Mouse (Mus musculus): ENCODE measurements at regions not wholly inside any gene's neighbourhood (a gene's known extent, or its start where the extent isn't known, plus 50 kb on each side); places are given as distances from the start of the nearest gene placed in this dataset.

- Histone ChIP-seq H3K4me1 (ENCODE audit: control insufficient read depth, insufficient read depth, low read length) (peaks cover 5% of the 10 kb centered on the region; the same call in 1 of the 2 replicates), H3K36me3 (ENCODE audit: control insufficient read depth, insufficient read depth, low read length) (no peaks in the 10 kb centered on the region), H3K27me3 (ENCODE audit: control insufficient read depth, insufficient read depth, low read length) (no peaks in the 10 kb centered on the region), H3K9ac (ENCODE audit: low read length) (no peak overlapping the region), H3K4me2 (ENCODE audit: low read depth, severe bottlenecking) (peak overlapping the region; percentile 29; the same call in 1 of the 2 replicates), H3K27ac (replicated peaks; ENCODE audit: low read depth, low read length) (no peak overlapping the region), H3K9me3 (ENCODE audit: control insufficient read depth, low read length) (no peaks in the 10 kb centered on the region), H3K4me3 (ENCODE audit: low read depth, low read length) (no peak overlapping the region)
- 15% methylated on average over 11 of the region's 11 CpGs for WGBS
- DNase-seq (ENCODE audit: low spot score) (peak; percentile 70), ATAC-seq (ENCODE audit: insufficient number of reproducible peaks, low FRiP score, low TSS enrichment, low read depth) (peak; percentile 44; the same call in 1 of the 2 replicates)
Measured at GRCm38 (mm10) chr5:102373972-102374755, 107.0 kb upstream of the Arhgap24 start.

GRCm38 (mm10) chr5:102375339-102375738, 105.9 kb upstream of the Arhgap24 start:
- Histone ChIP-seq H3K4me1 (ENCODE audit: control insufficient read depth, insufficient read depth, low read length) (peaks cover 5% of the 10 kb centered on the region; the same call in 1 of the 2 replicates), H3K27me3 (ENCODE audit: control insufficient read depth, insufficient read depth, low read length) (no peaks in the 10 kb centered on the region), H3K27ac (replicated peaks; ENCODE audit: low read depth, low read length) (no peak overlapping the region), H3K36me3 (ENCODE audit: control insufficient read depth, insufficient read depth, low read length) (no peaks in the 10 kb centered on the region), H3K4me2 (ENCODE audit: low read depth, severe bottlenecking) (no peak overlapping the region), H3K9me3 (ENCODE audit: control insufficient read depth, low read length) (no peaks in the 10 kb centered on the region), H3K4me3 (ENCODE audit: low read depth, low read length) (no peak overlapping the region), H3K9ac (ENCODE audit: low read length) (no peak overlapping the region)
- ATAC-seq (ENCODE audit: insufficient number of reproducible peaks, low FRiP score, low TSS enrichment, low read depth): no peak
- WGBS: 80% methylated on average over 2 of the region's 2 CpGs
- DNase-seq (ENCODE audit: low spot score): no peak

GRCm38 (mm10) chr5:102393941-102394340, 87.2 kb upstream of the Arhgap24 start:
- H3K4me3 ChIP-seq (ENCODE audit: low read depth, low read length): no peak overlapping the region
- H3K4me2 ChIP-seq (ENCODE audit: low read depth, severe bottlenecking): no peak overlapping the region
- H3K27ac ChIP-seq (replicated peaks; ENCODE audit: low read depth, low read length): no peak overlapping the region
- WGBS: 84% methylated on average over 3 of the region's 3 CpGs
- DNase-seq (ENCODE audit: low spot score): no peak
- H3K9me3 ChIP-seq (ENCODE audit: control insufficient read depth, low read length): no peaks in the 10 kb centered on the region
- ATAC-seq (ENCODE audit: insufficient number of reproducible peaks, low FRiP score, low TSS enrichment, low read depth): no peak
- H3K36me3 ChIP-seq (ENCODE audit: control insufficient read depth, insufficient read depth, low read length): no peaks in the 10 kb centered on the region
- no peaks in the 10 kb centered on the region for H3K4me1 ChIP-seq (ENCODE audit: control insufficient read depth, insufficient read depth, low read length)
- H3K27me3 ChIP-seq (ENCODE audit: control insufficient read depth, insufficient read depth, low read length): no peaks in the 10 kb centered on the region
- H3K9ac ChIP-seq (ENCODE audit: low read length): no peak overlapping the region

- no peak for DNase-seq (ENCODE audit: low spot score)
- H3K4me1 ChIP-seq (ENCODE audit: control insufficient read depth, insufficient read depth, low read length): no peaks in the 10 kb centered on the region
- ATAC-seq (ENCODE audit: insufficient number of reproducible peaks, low FRiP score, low TSS enrichment, low read depth): no peak
- H3K27me3 ChIP-seq (ENCODE audit: control insufficient read depth, insufficient read depth, low read length): no peaks in the 10 kb centered on the region
- no peak overlapping the region for H3K9ac ChIP-seq (ENCODE audit: low read length)
- H3K36me3 ChIP-seq (ENCODE audit: control insufficient read depth, insufficient read depth, low read length): no peaks in the 10 kb centered on the region
- H3K4me2 ChIP-seq (ENCODE audit: low read depth, severe bottlenecking): no peak overlapping the region
- no peak overlapping the region for H3K4me3 ChIP-seq (ENCODE audit: low read depth, low read length)
- H3K9me3 ChIP-seq (ENCODE audit: control insufficient read depth, low read length): no peaks in the 10 kb centered on the region
- no peak overlapping the region for H3K27ac ChIP-seq (replicated peaks; ENCODE audit: low read depth, low read length)
- 59% methylated on average over 11 of the region's 11 CpGs for WGBS
Measured at GRCm38 (mm10) chr5:102395608-102396146, 85.5 kb upstream of the Arhgap24 start.

- no peaks in the 10 kb centered on the region for H3K36me3 ChIP-seq (ENCODE audit: control insufficient read depth, insufficient read depth, low read length)
- 84% methylated on average over 4 of the region's 4 CpGs for WGBS
- H3K27ac ChIP-seq (replicated peaks; ENCODE audit: low read depth, low read length): no peak overlapping the region
- H3K4me3 ChIP-seq (ENCODE audit: low read depth, low read length): no peak overlapping the region
- H3K27me3 ChIP-seq (ENCODE audit: control insufficient read depth, insufficient read depth, low read length): no peaks in the 10 kb centered on the region
- DNase-seq (ENCODE audit: low spot score): no peak
- H3K4me2 ChIP-seq (ENCODE audit: low read depth, severe bottlenecking): no peak overlapping the region
- H3K4me1 ChIP-seq (ENCODE audit: control insufficient read depth, insufficient read depth, low read length): no peaks in the 10 kb centered on the region
- no peak overlapping the region for H3K9ac ChIP-seq (ENCODE audit: low read length)
- ATAC-seq (ENCODE audit: insufficient number of reproducible peaks, low FRiP score, low TSS enrichment, low read depth): no peak
- H3K9me3 ChIP-seq (ENCODE audit: control insufficient read depth, low read length): no peaks in the 10 kb centered on the region
Measured at GRCm38 (mm10) chr5:102399006-102399405, 82.2 kb upstream of the Arhgap24 start.

GRCm38 (mm10) chr5:102417642-102418041, 63.5 kb upstream of the Arhgap24 start:
- Histone ChIP-seq H3K27ac (replicated peaks; ENCODE audit: low read depth, low read length) (no peak overlapping the region), H3K4me3 (ENCODE audit: low read depth, low read length) (no peak overlapping the region), H3K4me1 (ENCODE audit: control insufficient read depth, insufficient read depth, low read length) (0 out of 2 replicates have a peak, but pooled peaks cover 2% of the 10 kb centered on the region), H3K36me3 (ENCODE audit: control insufficient read depth, insufficient read depth, low read length) (no peaks in the 10 kb centered on the region), H3K27me3 (ENCODE audit: control insufficient read depth, insufficient read depth, low read length) (no peaks in the 10 kb centered on the region), H3K4me2 (ENCODE audit: low read depth, severe bottlenecking) (no peak overlapping the region), H3K9ac (ENCODE audit: low read length) (no peak overlapping the region), H3K9me3 (ENCODE audit: control insufficient read depth, low read length) (no peaks in the 10 kb centered on the region)
- no peak for DNase-seq (ENCODE audit: low spot score)
- no peak for ATAC-seq (ENCODE audit: insufficient number of reproducible peaks, low FRiP score, low TSS enrichment, low read depth)
- WGBS: 81% methylated on average over 5 of the region's 5 CpGs

- Histone ChIP-seq H3K4me1 (ENCODE audit: control insufficient read depth, insufficient read depth, low read length) (0 out of 2 replicates have a peak, but pooled peaks cover 2% of the 10 kb centered on the region), H3K4me2 (ENCODE audit: low read depth, severe bottlenecking) (no peak overlapping the region), H3K4me3 (ENCODE audit: low read depth, low read length) (no peak overlapping the region), H3K27me3 (ENCODE audit: control insufficient read depth, insufficient read depth, low read length) (no peaks in the 10 kb centered on the region), H3K36me3 (ENCODE audit: control insufficient read depth, insufficient read depth, low read length) (no peaks in the 10 kb centered on the region), H3K27ac (replicated peaks; ENCODE audit: low read depth, low read length) (no peak overlapping the region), H3K9me3 (ENCODE audit: control insufficient read depth, low read length) (no peaks in the 10 kb centered on the region), H3K9ac (ENCODE audit: low read length) (no peak overlapping the region)
- ATAC-seq (ENCODE audit: insufficient number of reproducible peaks, low FRiP score, low TSS enrichment, low read depth) (no peak), DNase-seq (ENCODE audit: low spot score) (peak; percentile 52)
- WGBS: 25% methylated on average over 1 of the region's 1 CpGs
Measured at GRCm38 (mm10) chr5:102419089-102419488, 62.1 kb upstream of the Arhgap24 start.

GRCm38 (mm10) chr5:102424636-102425242, 56.5 kb upstream of the Arhgap24 start:
- H3K36me3 ChIP-seq (ENCODE audit: control insufficient read depth, insufficient read depth, low read length): no peaks in the 10 kb centered on the region
- H3K4me2 ChIP-seq (ENCODE audit: low read depth, severe bottlenecking): no peak overlapping the region
- no peak overlapping the region for H3K4me3 ChIP-seq (ENCODE audit: low read depth, low read length)
- ATAC-seq (ENCODE audit: insufficient number of reproducible peaks, low FRiP score, low TSS enrichment, low read depth): no peak
- H3K27ac ChIP-seq (replicated peaks; ENCODE audit: low read depth, low read length): no peak overlapping the region
- H3K27me3 ChIP-seq (ENCODE audit: control insufficient read depth, insufficient read depth, low read length): no peaks in the 10 kb centered on the region
- no peak for DNase-seq (ENCODE audit: low spot score)
- H3K9ac ChIP-seq (ENCODE audit: low read length): no peak overlapping the region
- no peaks in the 10 kb centered on the region for H3K9me3 ChIP-seq (ENCODE audit: control insufficient read depth, low read length)
- H3K4me1 ChIP-seq (ENCODE audit: control insufficient read depth, insufficient read depth, low read length): no peaks in the 10 kb centered on the region
- 91% methylated on average over 16 of the region's 16 CpGs for WGBS
